Comparison of ENCODE assay signal across 27 mouse cellular contexts in the genomic region with DNA sequence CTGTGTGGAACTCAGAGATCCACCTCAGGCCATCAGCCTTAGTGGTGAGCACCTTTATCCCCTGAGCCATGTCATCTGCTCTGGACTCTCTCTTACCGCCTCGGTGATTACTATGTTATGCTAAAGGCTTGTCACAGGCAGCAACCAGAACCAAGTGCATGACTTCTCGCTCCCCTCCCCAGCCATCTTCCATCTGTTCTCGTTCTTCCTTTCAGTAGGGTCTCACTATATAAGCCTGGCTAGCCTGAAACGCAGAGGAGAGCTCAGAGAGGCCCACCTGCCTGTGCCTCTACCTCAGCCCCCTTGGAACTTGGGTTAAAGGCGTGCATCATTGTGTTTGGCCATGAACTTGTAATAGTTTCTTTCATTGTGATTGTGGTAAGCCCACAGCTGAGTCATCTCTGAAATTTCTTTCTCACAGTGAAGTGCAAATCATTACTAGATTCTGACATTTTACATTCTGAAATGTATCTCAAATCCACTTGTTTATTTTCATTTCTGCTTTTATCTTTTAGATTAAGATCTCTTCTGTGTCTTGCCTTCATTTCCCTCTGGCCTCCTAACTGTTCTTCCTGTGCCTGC. TPM values are rescaled to one million over a fixed set of nuclear protein-coding genes. Genes with fewer than 3 reads are reported as not detected.
DNase-seq lines count a peak whose midpoint lies in the region; ATAC-seq lines count a peak whose summit lies in the region.
"Had no signal": no experiment of that assay in that cellular context is flagged by ENCODE, and none has a peak within 500 bp of the region (broad histone marks: within the 10 kb centered on the region; RNA-seq: fewer than 3 reads in every experiment).

No protein-coding gene starts in this region.

- no peaks in the 10 kb centered on the region for H3K27me3 ChIP-seq in kidney, embryonic 14.5 days (ENCODE audit: control insufficient read depth, insufficient read depth, low read length)
- H3K27me3 ChIP-seq in hindbrain, embryonic 10.5 days (ENCODE audit: insufficient read depth, poor library complexity, severe bottlenecking) = no peaks in the 10 kb centered on the region
- H3K27me3 ChIP-seq: embryonic facial prominence, embryonic 12.5 days; embryonic facial prominence, embryonic 15.5 days; hindbrain, embryonic 13.5 days; Patski had no signal

- H3K4me1 ChIP-seq in kidney, embryonic 14.5 days (ENCODE audit: control insufficient read depth, insufficient read depth, low read length) = no peaks in the 10 kb centered on the region
- H3K4me1 ChIP-seq in hindbrain, embryonic 10.5 days (replicated peaks) = no peaks in the 10 kb centered on the region
- H3K4me1 ChIP-seq: embryonic facial prominence, embryonic 12.5 days; embryonic facial prominence, embryonic 15.5 days; hindbrain, embryonic 13.5 days had no signal

- no peak overlapping the region for H3K4me2 ChIP-seq in kidney, embryonic 14.5 days (replicated peaks; ENCODE audit: low read depth, low read length)
- H3K4me2 ChIP-seq: embryonic facial prominence, embryonic 12.5 days; embryonic facial prominence, embryonic 15.5 days; heart, embryonic 11.5 days; hindbrain, embryonic 13.5 days had no signal

- no peak for DNase-seq in kidney, postnatal 36 days
- DNase-seq in CD4-positive helper T cell, adult 2 months (ENCODE audit: low read depth, low spot score) = peak; percentile 21
- no peak for DNase-seq in cerebellum, adult 18-20 months
- DNase-seq in hindbrain, embryonic 10.5 days (ENCODE audit: low spot score) = no peak
- no peak for DNase-seq in c-Kit-positive CD71-positive TER-119-positive erythroid progenitor cells, embryonic 14.5 days (ENCODE audit: low spot score)
- DNase-seq: adrenal gland, adult 8-10 months; B cell, adult 2 months; cerebellum, adult 11 months; cerebellum, adult 8-10 months; cerebellum, postnatal 14 days; forebrain, postnatal 0 days; gastrocnemius, adult 2 months; gastrocnemius, postnatal 14 days; heart, adult 2 months; kidney, adult 2 months had no signal

- no peaks in the 10 kb centered on the region for H3K9me3 ChIP-seq in kidney, embryonic 14.5 days (ENCODE audit: control insufficient read depth, low read length)
- no peaks in the 10 kb centered on the region for H3K9me3 ChIP-seq in hindbrain, embryonic 10.5 days
- H3K9me3 ChIP-seq: embryonic facial prominence, embryonic 12.5 days; embryonic facial prominence, embryonic 15.5 days; hindbrain, embryonic 13.5 days had no signal

- H3K4me3 ChIP-seq in kidney, embryonic 14.5 days (ENCODE audit: low read length) = no peak overlapping the region
- no peak overlapping the region for H3K4me3 ChIP-seq in hindbrain, embryonic 10.5 days
- H3K4me3 ChIP-seq: embryonic facial prominence, embryonic 12.5 days; embryonic facial prominence, embryonic 15.5 days; gastrocnemius, adult 2 months; heart, adult 2 months; hindbrain, embryonic 13.5 days had no signal

- peaks cover 2% of the 10 kb centered on the region; the same call in 1 of the 2 replicates for H3K36me3 ChIP-seq in kidney, embryonic 14.5 days (ENCODE audit: control insufficient read depth, insufficient read depth, low read length)
- H3K36me3 ChIP-seq in hindbrain, embryonic 10.5 days = peaks cover 14% of the 10 kb centered on the region; the same call in 1 of the 2 replicates
- H3K36me3 ChIP-seq: embryonic facial prominence, embryonic 12.5 days; embryonic facial prominence, embryonic 15.5 days had no signal

- no peak overlapping the region for H3K27ac ChIP-seq in kidney, embryonic 14.5 days (ENCODE audit: low read depth, low read length)
- H3K27ac ChIP-seq in hindbrain, embryonic 10.5 days = no peak overlapping the region
- H3K27ac ChIP-seq: embryonic facial prominence, embryonic 12.5 days; embryonic facial prominence, embryonic 15.5 days; gastrocnemius, adult 2 months; heart, adult 2 months; hindbrain, embryonic 13.5 days had no signal

- H3K9ac ChIP-seq in kidney, embryonic 14.5 days (ENCODE audit: low read depth, low read length) = no peak overlapping the region
- H3K9ac ChIP-seq: embryonic facial prominence, embryonic 12.5 days; embryonic facial prominence, embryonic 15.5 days; forebrain, postnatal 0 days; hindbrain, embryonic 13.5 days had no signal

- whole genome bisulfite sequencing in kidney, embryonic 14.5 days = 74% methylated on average over 6 of the region's 6 CpGs
- 91% methylated on average over 6 of the region's 6 CpGs for WGBS in hindbrain, embryonic 10.5 days

- ATAC-seq in kidney, embryonic 14.5 days (ENCODE audit: low FRiP score, low TSS enrichment) = 0 out of 2 replicates have a peak, but pooled peaks have one; percentile 22
- peak; percentile 54 for ATAC-seq in activated CD4-positive, CD25-positive, alpha-beta regulatory T cell, adult 4 months
- ATAC-seq in inflammation-experienced regulatory T-cells, adult 6 months = peak; percentile 41
- ATAC-seq: CD4-positive, CD25-positive, alpha-beta regulatory T cell, adult 4 months; forebrain, embryonic 14.5 days; forebrain, postnatal 0 days; hindbrain, embryonic 16.5 days; intestine, postnatal 0 days; Patski had no signal

RNA-seq across cellular contexts. Expression of gene Gab2, which starts 39.4 kb away (rescaled TPM):
- polyA plus RNA-seq in kidney, embryonic 14.5 days (2014; fragmentation: Nextera tagmentation; extraction: Ambion mirVana) = 7.8 and 12.1 TPM in 2 replicates
- polyA plus RNA-seq in activated CD4-positive, CD25-positive, alpha-beta regulatory T cell, adult 4 months (2017; shearing (Covaris generic)) = under 1 TPM in 1 of 2 experiments, not detected in 1; 0.11 TPM
- polyA plus RNA-seq in inflammation-experienced regulatory T-cells, adult 6 months (2017; shearing (Covaris generic)) = under 1 TPM in 1 of 3 experiments, not detected in 2; 0.25 TPM
- 8.0 and 10.6 TPM in 2 replicates for polyA plus RNA-seq in hindbrain, embryonic 10.5 days (2016; fragmentation: Nextera tagmentation; extraction: Ambion mirVana)
- polyA plus RNA-seq: CD4-positive, CD25-positive, alpha-beta regulatory T cell, adult 4 months had no signal
